Mouse (Mus musculus): Measurements from ENCODE around the gene Fcgr1.
A peak's percentile ranks its signal among the peaks of the same experiment; 100 is the strongest.
"Not testable (repeated sequence)": the region's sequence is repeated elsewhere in the genome, so short reads cannot be mapped to it uniquely, and the experiment has no call there.

DNA sequence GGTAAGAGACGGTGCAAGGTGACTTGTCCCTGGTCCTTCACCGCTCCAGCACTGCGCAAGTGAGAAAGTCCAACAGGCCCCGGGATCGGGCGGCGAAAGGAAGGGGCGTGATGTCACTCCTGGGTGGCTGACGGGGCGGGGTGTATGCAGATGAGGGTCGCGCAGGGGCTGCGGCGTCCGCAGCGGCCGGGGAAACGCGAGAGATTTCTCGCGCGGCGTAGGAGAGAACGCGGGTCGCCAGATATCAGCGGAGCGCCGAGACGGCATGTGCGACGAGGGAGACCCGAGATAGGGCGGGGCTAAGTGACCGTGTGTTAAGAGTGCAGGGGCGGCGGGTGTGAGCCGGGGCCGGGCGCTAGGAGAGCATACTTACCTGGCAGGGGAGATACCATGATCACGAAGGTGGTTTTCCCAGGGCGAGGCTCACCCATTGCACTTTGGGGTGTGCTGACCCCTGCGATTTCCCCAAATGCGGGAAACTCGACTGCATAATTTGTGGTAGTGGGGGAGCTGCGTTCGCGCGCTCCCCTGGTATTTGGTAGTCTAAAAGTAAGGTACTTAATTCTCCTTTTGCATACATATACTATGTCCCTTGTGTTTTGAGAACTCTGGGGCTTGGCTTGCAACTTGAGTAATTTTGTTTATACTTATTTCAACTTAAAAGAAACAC, 34.4 kb upstream of the Fcgr1 start:
- peak; percentile 99 for TF ChIP-seq POLR2A (IDR thresholded peaks at IDR 0.05; ENCODE audit: insufficient read depth, low read length)
- TF ChIP-seq CTCF (IDR thresholded peaks at IDR 0.05; ENCODE audit: low read depth, low read length), result not testable (repeated sequence)
